Mouse (Mus musculus): ENCODE measurements around the gene Slc7a6. TPM values are rescaled to one million over a fixed set of nuclear protein-coding genes. Genes with fewer than 3 reads are reported as not detected.

Gene Slc7a6
- polyA plus RNA-seq, 2 experiments, result 3.8 to 8.2 TPM

GRCm38 (mm10) chr8:106140191-106140590 is 28.5 kb upstream of the Slc7a6 start:
- H3K4me1 ChIP-seq (replicated peaks; ENCODE audit: control insufficient read depth in 2 of 2, insufficient read depth in 2 of 2, low read length in 1 of 2), result peaks cover 0 to 2% of the 10 kb centered on the region in 2 experiments; a peak in 1 of 4 replicates
- no peak for ATAC-seq (ENCODE audit: insufficient read depth)
- no peaks in the 10 kb centered on the region for H3K9me3 ChIP-seq (ENCODE audit: control insufficient read depth, low read length)
- no peak overlapping the region for H3K4me2 ChIP-seq (ENCODE audit: low read depth)
- 50% methylated on average over 5 of the region's 5 CpGs for WGBS (ENCODE audit: insufficient replicate concordance)
- no peak overlapping the region for H3K27ac ChIP-seq
- H3K27me3 ChIP-seq (ENCODE audit: control insufficient read depth, insufficient read depth, low read length), result peaks cover 44% of the 10 kb centered on the region
- no peak overlapping the region for H3K4me3 ChIP-seq (ENCODE audit: insufficient read depth in 1 of 2, low read depth in 2 of 2, low read length in 2 of 2)
- no peak for TF ChIP-seq CTCF (IDR thresholded peaks at IDR 0.05; ENCODE audit: low read depth)
- no peak for TF ChIP-seq EP300 (IDR thresholded peaks at IDR 0.05; ENCODE audit: low read depth)
- H3K9ac ChIP-seq (replicated peaks), result no peak overlapping the region
- no peaks in the 10 kb centered on the region for H3K36me3 ChIP-seq (replicated peaks; ENCODE audit: control insufficient read depth, insufficient read depth, low read depth)
- no peak for DNase-seq (ENCODE audit: low read depth in 3 of 3, low spot score in 3 of 3)

- H3K27ac ChIP-seq, result no peak overlapping the region
- no peak overlapping the region for H3K4me3 ChIP-seq (ENCODE audit: insufficient read depth in 1 of 2, low read depth in 2 of 2, low read length in 2 of 2)
- H3K4me1 ChIP-seq (replicated peaks; ENCODE audit: control insufficient read depth in 2 of 2, insufficient read depth in 2 of 2, low read length in 1 of 2), result peaks cover 0 to 5% of the 10 kb centered on the region in 2 experiments; a peak in 1 of 4 replicates
- ATAC-seq (ENCODE audit: insufficient read depth) (no peak), DNase-seq (ENCODE audit: low read depth in 3 of 3, low spot score in 3 of 3) (peak; percentile 60 to 66 (median 60))
- no peaks in the 10 kb centered on the region for H3K36me3 ChIP-seq (replicated peaks; ENCODE audit: control insufficient read depth, insufficient read depth, low read depth)
- peaks cover 38% of the 10 kb centered on the region for H3K27me3 ChIP-seq (ENCODE audit: control insufficient read depth, insufficient read depth, low read length)
- no peak overlapping the region for H3K4me2 ChIP-seq (ENCODE audit: low read depth)
- TF ChIP-seq CTCF (IDR thresholded peaks at IDR 0.05; ENCODE audit: low read depth) (peak; percentile 97), EP300 (IDR thresholded peaks at IDR 0.05; ENCODE audit: low read depth) (no peak)
- H3K9ac ChIP-seq (replicated peaks), result no peak overlapping the region
- WGBS (ENCODE audit: insufficient replicate concordance), result 14% methylated on average over 13 of the region's 13 CpGs
- H3K9me3 ChIP-seq (ENCODE audit: control insufficient read depth, low read length), result no peaks in the 10 kb centered on the region
Measured at GRCm38 (mm10) chr8:106140769-106141168, 27.9 kb upstream of the Slc7a6 start.

DNA sequence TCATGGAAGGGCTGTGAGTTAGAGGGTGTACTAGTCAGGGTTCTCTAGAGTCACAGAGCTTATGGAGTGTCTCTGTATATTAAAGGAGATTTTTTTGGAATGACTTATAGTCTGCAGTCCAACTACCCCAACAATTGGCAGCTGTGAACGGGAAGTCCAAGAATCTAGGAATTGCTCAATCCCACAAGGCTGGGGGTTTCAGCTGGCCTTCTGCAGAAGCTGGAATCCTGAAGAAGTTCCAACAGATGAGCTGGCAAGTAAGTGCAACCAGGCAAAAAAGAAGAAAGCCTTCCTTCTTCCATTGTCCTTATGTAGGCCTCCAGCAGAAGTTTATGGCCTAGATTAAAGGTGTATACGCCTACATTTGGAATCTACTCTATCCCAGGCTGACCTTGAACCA is 23.3 kb upstream of the Slc7a6 start:
- Histone ChIP-seq H3K27me3 (ENCODE audit: control insufficient read depth, insufficient read depth, low read length) (no peaks in the 10 kb centered on the region; the same call in 1 of the 2 replicates), H3K36me3 (replicated peaks; ENCODE audit: control insufficient read depth, insufficient read depth, low read depth) (no peaks in the 10 kb centered on the region), H3K4me1 (replicated peaks; ENCODE audit: control insufficient read depth in 2 of 2, insufficient read depth in 2 of 2, low read length in 1 of 2) (peaks cover 2 to 5% of the 10 kb centered on the region in 2 experiments; a peak in 1 of 4 replicates), H3K9me3 (ENCODE audit: control insufficient read depth, low read length) (no peaks in the 10 kb centered on the region), H3K9ac (replicated peaks) (no peak overlapping the region), H3K4me2 (ENCODE audit: low read depth) (no peak overlapping the region), H3K4me3 (ENCODE audit: insufficient read depth in 1 of 2, low read depth in 2 of 2, low read length in 2 of 2) (no peak overlapping the region), H3K27ac (no peak overlapping the region)
- no peak for ATAC-seq (ENCODE audit: insufficient read depth)
- WGBS (ENCODE audit: insufficient replicate concordance), result 77% methylated on average over 2 of the region's 2 CpGs
- DNase-seq (ENCODE audit: low read depth in 3 of 3, low spot score in 3 of 3), result no peak
- no peak for TF ChIP-seq EP300 (IDR thresholded peaks at IDR 0.05; ENCODE audit: low read depth)

DNA sequence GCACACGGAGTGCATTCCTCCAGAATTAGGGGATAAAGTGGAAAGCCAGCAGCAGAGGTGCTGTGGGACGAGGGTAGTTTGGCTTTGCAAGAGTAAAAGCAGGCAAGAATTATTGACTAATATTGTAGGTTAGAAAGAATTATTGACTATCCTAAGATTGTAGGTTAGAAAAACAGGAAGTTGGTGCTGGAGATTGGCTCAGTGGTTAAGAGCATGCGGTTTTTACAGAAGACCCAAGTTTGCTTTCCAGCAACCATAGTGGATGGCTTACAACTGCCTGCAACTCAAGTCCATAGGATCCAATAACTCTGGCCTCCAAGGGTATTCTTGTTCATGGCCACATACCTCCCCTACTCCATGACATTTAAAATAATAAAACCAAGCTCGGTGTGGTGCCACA is 22.6 kb upstream of the Slc7a6 start:
- Histone ChIP-seq H3K4me1 (replicated peaks; ENCODE audit: control insufficient read depth in 2 of 2, insufficient read depth in 2 of 2, low read length in 1 of 2) (peaks cover 6 to 11% of the 10 kb centered on the region in 2 experiments; a peak in 3 of 4 replicates), H3K27ac (no peak overlapping the region), H3K9me3 (ENCODE audit: control insufficient read depth, low read length) (no peaks in the 10 kb centered on the region), H3K4me3 (ENCODE audit: insufficient read depth in 1 of 2, low read depth in 2 of 2, low read length in 2 of 2) (no peak overlapping the region), H3K36me3 (replicated peaks; ENCODE audit: control insufficient read depth, insufficient read depth, low read depth) (no peaks in the 10 kb centered on the region), H3K27me3 (ENCODE audit: control insufficient read depth, insufficient read depth, low read length) (no peaks in the 10 kb centered on the region), H3K4me2 (ENCODE audit: low read depth) (no peak overlapping the region), H3K9ac (replicated peaks) (no peak overlapping the region)
- no peak for ATAC-seq (ENCODE audit: insufficient read depth)
- no peak for DNase-seq (ENCODE audit: low read depth in 3 of 3, low spot score in 3 of 3)
- 53% methylated on average over 4 of the region's 4 CpGs for WGBS (ENCODE audit: insufficient replicate concordance)
- TF ChIP-seq CTCF (IDR thresholded peaks at IDR 0.05; ENCODE audit: low read depth) (no peak), EP300 (IDR thresholded peaks at IDR 0.05; ENCODE audit: low read depth) (no peak)

- 66% methylated on average over 6 of the region's 6 CpGs for WGBS (ENCODE audit: insufficient replicate concordance)
- Histone ChIP-seq H3K9me3 (ENCODE audit: control insufficient read depth, low read length) (no peaks in the 10 kb centered on the region), H3K27ac (no peak overlapping the region), H3K4me2 (ENCODE audit: low read depth) (no peak overlapping the region), H3K36me3 (replicated peaks; ENCODE audit: control insufficient read depth, insufficient read depth, low read depth) (no peaks in the 10 kb centered on the region), H3K4me3 (ENCODE audit: insufficient read depth in 1 of 2, low read depth in 2 of 2, low read length in 2 of 2) (no peak overlapping the region), H3K9ac (replicated peaks) (no peak overlapping the region), H3K27me3 (ENCODE audit: control insufficient read depth, insufficient read depth, low read length) (no peaks in the 10 kb centered on the region), H3K4me1 (replicated peaks; ENCODE audit: control insufficient read depth in 2 of 2, insufficient read depth in 2 of 2, low read length in 1 of 2) (peaks cover 6 to 13% of the 10 kb centered on the region in 2 experiments; a peak in 3 of 4 replicates)
- no peak for TF ChIP-seq CTCF (IDR thresholded peaks at IDR 0.05; ENCODE audit: low read depth)
- no peak for TF ChIP-seq EP300 (IDR thresholded peaks at IDR 0.05; ENCODE audit: low read depth)
- ATAC-seq (ENCODE audit: insufficient read depth) (no peak), DNase-seq (ENCODE audit: low read depth in 3 of 3, low spot score in 3 of 3) (no peak)
Measured at GRCm38 (mm10) chr8:106147868-106148565, 20.6 kb upstream of the Slc7a6 start.

Data from liver, embryonic 14.5 days (tissue).